Mouse (Mus musculus) right cerebral cortex, postnatal 4 days (tissue): ENCODE data around the gene Tm4sf1.

Experiments used
- DNase-seq: peaks from one replicate; pipeline ENCODE4 v3.0.0-alpha.2; 2022

Tm4sf1 gene

GRCm38 (mm10) chr3:57287438-57287837 is 14.3 kb downstream of the Tm4sf1 start:
- no peak for DNase-seq

GRCm38 (mm10) chr3:57278225-57278624 is 23.6 kb downstream of the Tm4sf1 start:
- no peak for DNase-seq

- no peak for DNase-seq
Measured at GRCm38 (mm10) chr3:57277453-57277852, 24.3 kb downstream of the Tm4sf1 start.

- DNase-seq = no peak
Measured at GRCm38 (mm10) chr3:57276821-57277220, 25.0 kb downstream of the Tm4sf1 start.

- DNase-seq = no peak
Measured at GRCm38 (mm10) chr3:57268994-57269393, 32.8 kb downstream of the Tm4sf1 start.

- DNase-seq = peak; percentile 52
Measured at GRCm38 (mm10) chr3:57267559-57268173, 34.1 kb downstream of the Tm4sf1 start.

GRCm38 (mm10) chr3:57253041-57253440 is 48.7 kb downstream of the Tm4sf1 start:
- DNase-seq = no peak

- DNase-seq = no peak
Measured at GRCm38 (mm10) chr3:57252551-57252950, 49.2 kb downstream of the Tm4sf1 start.

- no peak for DNase-seq
Measured at GRCm38 (mm10) chr3:57245242-57245641, 56.5 kb downstream of the Tm4sf1 start.
